Mouse (Mus musculus): ENCODE results near the gene Hnrnpa1.

Gene Hnrnpa1

GRCm38 (mm10) chr15:103240160-103241028 is at the start of gene Hnrnpa1:
Gene Hnrnpa1, plus strand, starts transcription at chr15:103240432.
- DNase-seq (ENCODE audit: low spot score in 2 of 2) = peak; percentile 87 to 88

- DNase-seq (ENCODE audit: low spot score in 2 of 2) = no peak
Observed at GRCm38 (mm10) chr15:103190531-103191462, 49.4 kb upstream of the Hnrnpa1 start.

DNA sequence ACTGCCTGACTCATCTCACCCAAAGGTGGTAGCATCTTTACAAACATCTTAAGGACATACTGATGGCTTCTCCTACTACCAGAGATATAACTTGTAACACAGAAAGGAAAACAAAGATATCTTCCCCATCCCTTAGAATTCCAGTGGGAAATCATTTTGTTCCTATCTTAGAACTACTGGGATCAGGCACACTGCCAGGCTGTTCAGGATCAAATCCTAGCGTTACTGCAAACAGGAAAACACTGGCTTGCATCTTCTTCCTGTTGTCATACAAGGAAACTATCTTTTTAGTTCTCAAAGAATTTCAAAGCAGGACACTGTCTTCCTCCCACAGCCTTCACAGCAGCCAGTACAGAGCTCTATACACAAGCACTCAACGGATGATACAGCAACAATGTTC is 46.6 kb upstream of the Hnrnpa1 start:
- DNase-seq (ENCODE audit: low spot score in 2 of 2) = no peak

DNA sequence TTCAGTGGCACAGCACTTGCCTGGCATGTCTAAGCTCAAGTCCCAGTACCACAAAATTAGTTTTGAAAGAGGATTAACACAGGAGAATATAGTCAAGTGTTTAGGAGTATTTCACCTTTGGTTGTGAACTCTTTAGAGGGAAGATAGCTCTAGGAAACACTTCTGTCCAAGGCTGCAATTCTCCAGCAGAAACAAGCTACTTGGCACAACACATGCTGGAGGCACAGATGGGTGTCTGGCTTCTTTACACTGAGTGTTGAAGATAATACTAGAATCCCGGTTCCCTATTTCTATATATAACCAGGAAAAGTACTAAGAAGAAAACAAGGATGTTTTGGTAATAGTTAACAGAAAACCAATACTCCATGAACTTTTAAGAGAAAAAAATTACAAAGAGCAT is 43.4 kb upstream of the Hnrnpa1 start:
- DNase-seq (ENCODE audit: low spot score in 2 of 2) = no peak

DNA sequence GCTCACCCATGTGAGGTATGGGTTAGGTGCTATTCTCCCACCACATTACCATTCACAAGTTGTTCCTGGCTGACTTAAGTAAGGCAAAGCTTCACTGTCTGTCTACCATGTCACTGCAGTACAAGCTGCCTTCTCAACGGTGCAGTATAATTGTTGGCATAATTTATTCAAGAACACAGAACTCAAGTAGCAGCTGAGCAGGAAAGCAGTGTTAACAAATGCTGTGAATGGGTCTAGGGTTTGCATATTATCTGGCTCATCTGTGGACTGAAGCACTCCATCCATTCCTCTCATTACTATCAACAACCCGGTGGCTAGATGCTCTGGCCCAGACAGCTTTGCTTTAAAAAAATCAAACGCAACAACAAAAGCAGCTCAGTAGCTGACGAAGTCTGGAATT is 42.4 kb upstream of the Hnrnpa1 start:
- no peak for DNase-seq (ENCODE audit: low spot score in 2 of 2)

- peak in 1 of 2 experiments; percentile 51 for DNase-seq (ENCODE audit: low spot score in 2 of 2)
Observed at GRCm38 (mm10) chr15:103202088-103202793, 38.0 kb upstream of the Hnrnpa1 start.

- no peak for DNase-seq (ENCODE audit: low spot score in 2 of 2)
Observed at GRCm38 (mm10) chr15:103205156-103205555, 35.1 kb upstream of the Hnrnpa1 start.

- DNase-seq (ENCODE audit: low spot score in 2 of 2) = no peak
Observed at GRCm38 (mm10) chr15:103214149-103214548, 26.1 kb upstream of the Hnrnpa1 start.

- peak; percentile 89 for DNase-seq (ENCODE audit: low spot score in 2 of 2)
Observed at GRCm38 (mm10) chr15:103214971-103215907, 25.0 kb upstream of the Hnrnpa1 start.

- no peak for DNase-seq (ENCODE audit: low spot score in 2 of 2)
Observed at GRCm38 (mm10) chr15:103216052-103216451, 24.2 kb upstream of the Hnrnpa1 start.

DNA sequence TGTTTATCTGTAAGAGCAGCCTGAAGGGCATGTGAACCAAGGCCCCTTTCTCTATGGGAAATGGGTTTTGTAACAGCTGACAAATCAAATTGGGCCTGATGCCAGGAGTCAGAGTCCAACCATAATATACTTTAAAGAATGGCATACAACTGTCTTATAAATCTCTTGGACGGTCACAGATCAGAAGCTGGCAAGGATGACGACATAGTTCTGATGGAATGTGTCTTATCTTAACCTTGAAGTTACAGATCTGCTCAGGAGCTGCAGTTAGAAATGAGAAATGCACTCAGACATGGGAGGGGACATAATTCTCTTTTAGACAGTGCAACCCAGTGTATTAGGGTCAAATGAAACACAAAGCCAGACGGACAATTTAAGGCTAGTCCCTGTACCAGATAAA is 19.4 kb upstream of the Hnrnpa1 start:
- DNase-seq (ENCODE audit: low spot score in 2 of 2) = no peak

DNA sequence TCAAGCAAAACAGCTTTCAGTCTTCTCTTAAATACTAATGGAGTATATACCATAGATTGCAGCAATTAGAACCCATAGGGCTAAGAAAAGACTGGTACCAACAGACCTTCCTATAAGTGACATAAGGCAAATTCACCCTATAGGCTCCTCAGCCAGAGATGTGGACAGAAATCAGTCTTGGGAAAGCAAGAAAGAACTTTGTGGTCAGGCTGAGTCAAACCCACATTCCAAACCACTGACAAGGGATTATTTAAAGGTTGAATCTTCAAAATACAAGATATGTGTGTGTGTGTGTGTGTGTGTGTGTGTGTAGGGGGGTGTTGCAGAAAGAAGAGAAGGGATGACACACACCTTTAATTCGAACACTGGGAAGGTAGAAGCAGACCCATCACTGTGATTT is 18.8 kb upstream of the Hnrnpa1 start:
- DNase-seq (ENCODE audit: low spot score in 2 of 2) = no peak

GRCm38 (mm10) chr15:103224161-103224560 is 16.1 kb upstream of the Hnrnpa1 start:
- no peak for DNase-seq (ENCODE audit: low spot score in 2 of 2)

- no peak for DNase-seq (ENCODE audit: low spot score in 2 of 2)
Observed at GRCm38 (mm10) chr15:103227022-103227421, 13.2 kb upstream of the Hnrnpa1 start.

DNA sequence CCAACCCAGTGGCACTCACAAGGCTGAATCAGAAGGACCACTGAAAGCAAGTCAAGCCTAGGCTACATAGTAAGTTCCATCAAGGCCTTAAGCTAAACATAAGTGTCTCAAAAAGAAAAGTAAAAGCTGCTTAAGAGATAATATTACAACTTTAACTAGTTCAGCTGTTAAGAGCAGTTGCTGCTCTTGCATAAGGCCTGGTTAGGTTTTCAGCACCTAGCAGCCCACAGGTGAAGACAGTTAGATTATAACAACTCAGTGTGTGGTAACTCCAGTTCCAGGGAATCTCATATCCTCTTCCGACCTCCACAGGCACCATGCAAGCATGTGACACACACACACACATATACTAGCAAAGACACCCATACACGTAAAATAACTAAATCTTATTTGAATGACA is 12.7 kb upstream of the Hnrnpa1 start:
- no peak for DNase-seq (ENCODE audit: low spot score in 2 of 2)

DNA sequence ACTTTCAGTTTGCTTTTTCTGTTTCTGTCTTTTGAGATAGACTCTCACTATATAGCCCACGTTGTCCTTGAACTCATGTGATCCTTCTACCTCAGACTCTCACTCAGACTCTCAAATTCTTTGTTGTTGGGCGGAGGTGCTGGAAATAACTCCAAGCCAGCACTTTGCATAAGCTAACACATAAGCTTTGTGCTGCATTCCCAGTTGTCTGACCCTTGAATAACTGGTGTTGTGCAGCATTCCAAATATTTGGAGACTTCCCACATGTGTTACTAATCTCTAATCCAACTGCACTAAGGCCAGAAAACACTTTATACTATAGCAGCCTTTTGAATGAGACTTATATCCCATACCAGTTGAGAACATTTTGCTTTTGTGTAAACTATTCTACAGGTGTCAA is 11.3 kb upstream of the Hnrnpa1 start:
- DNase-seq (ENCODE audit: low spot score in 2 of 2) = no peak

DNA sequence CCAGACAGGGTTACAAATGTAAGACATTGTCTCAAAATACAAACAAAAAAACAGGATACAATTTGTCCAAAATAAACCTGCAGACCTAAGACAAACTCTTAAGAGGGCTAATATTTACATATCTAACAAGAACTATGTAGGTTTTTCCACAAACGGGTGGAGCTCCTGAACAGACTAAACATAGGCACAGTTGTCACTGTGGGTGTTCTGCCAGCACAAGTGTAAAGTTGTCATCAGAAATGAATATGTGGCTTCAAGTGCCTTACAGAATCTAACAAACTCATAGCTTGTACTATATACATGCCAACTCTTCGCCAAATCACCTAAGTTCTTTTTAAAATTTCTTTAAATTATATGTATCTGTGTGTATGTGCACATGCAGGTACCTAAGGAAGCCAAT is 7.1 kb upstream of the Hnrnpa1 start:
- DNase-seq (ENCODE audit: low spot score in 2 of 2) = no peak

GRCm38 (mm10) chr15:103237295-103237694 is 2.9 kb upstream of the Hnrnpa1 start:
- DNase-seq (ENCODE audit: low spot score in 2 of 2) = no peak

GRCm38 (mm10) chr15:103239130-103239684 is 1.0 kb upstream of the Hnrnpa1 start:
- peak; percentile 93 to 94 for DNase-seq (ENCODE audit: low spot score in 2 of 2)

- DNase-seq (ENCODE audit: low spot score in 2 of 2) = peak; percentile 97 to 98
Observed at GRCm38 (mm10) chr15:103239685-103240159, 510 bp upstream of the Hnrnpa1 start, which contains the start of gene Cbx5. Gene Cbx5, minus strand, starts transcription at chr15:103239816.

All from urinary bladder, postnatal 4 days (tissue).